Comparison of ENCODE assay signal across 20 mouse cellular contexts in the genomic region with DNA sequence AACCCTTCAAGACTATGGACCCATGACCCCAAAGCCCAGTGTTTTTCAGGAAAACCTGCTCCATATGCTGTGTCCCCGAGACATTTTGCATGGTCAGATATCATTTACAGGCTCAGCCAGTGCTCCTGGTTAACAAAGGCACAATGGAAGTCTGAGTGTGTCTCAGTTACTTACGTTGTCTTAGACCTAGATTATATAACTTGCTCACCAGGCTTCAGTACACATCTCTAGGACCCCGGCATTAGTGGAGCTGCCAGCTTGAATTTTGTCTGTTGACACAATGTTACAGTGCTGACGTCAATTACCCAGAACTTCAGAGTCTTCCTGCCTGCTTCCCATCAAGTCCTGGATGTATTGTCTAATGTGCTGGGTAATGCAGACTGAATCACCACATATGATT. TPM values are rescaled to one million over a fixed set of nuclear protein-coding genes. Genes with fewer than 3 reads are reported as not detected.
"Had no signal": no experiment of that assay in that cellular context is flagged by ENCODE, and none has a peak within 500 bp of the region (broad histone marks: within the 10 kb centered on the region; RNA-seq: fewer than 3 reads in every experiment).

No protein-coding gene starts in this region.

- H3K9ac ChIP-seq: liver, embryonic 14.5 days; lung, embryonic 14.5 days; midbrain, embryonic 12.5 days; neural tube, embryonic 13.5 days; neural tube, embryonic 15.5 days had no signal

- H3K4me2 ChIP-seq: lung, embryonic 14.5 days; midbrain, embryonic 12.5 days; neural tube, embryonic 13.5 days; neural tube, embryonic 15.5 days had no signal

- H3K4me1 ChIP-seq: neural tube, embryonic 13.5 days; neural tube, embryonic 15.5 days had no signal

- H3K27ac ChIP-seq: liver, embryonic 14.5 days; midbrain, embryonic 12.5 days; neural tube, embryonic 13.5 days; neural tube, embryonic 15.5 days had no signal

- H3K9me3 ChIP-seq: midbrain, embryonic 12.5 days; neural tube, embryonic 13.5 days; neural tube, embryonic 15.5 days had no signal

- DNase-seq: lung, adult 18-20 months; lung, embryonic 14.5 days; lung, postnatal 10 days; lung, postnatal 4 days; midbrain, embryonic 14.5 days; right cerebral cortex, adult 18-20 months; right cerebral cortex, postnatal 25 days; right cerebral cortex, postnatal 4 days; spleen, adult 18-20 months; thymus, adult 18-20 months; thymus, postnatal 14 days; thymus, postnatal 36 days had no signal

- H3K27me3 ChIP-seq: neural tube, embryonic 13.5 days; neural tube, embryonic 15.5 days had no signal

- ATAC-seq: midbrain, embryonic 16.5 days had no signal

- H3K36me3 ChIP-seq: midbrain, embryonic 12.5 days; neural tube, embryonic 13.5 days; neural tube, embryonic 15.5 days had no signal

- H3K4me3 ChIP-seq: midbrain, embryonic 12.5 days; myocyte; neural tube, embryonic 13.5 days; neural tube, embryonic 15.5 days had no signal

RNA-seq across cellular contexts. Expression of gene Pax6, which starts 33.1 kb away (rescaled TPM):
- polyA plus RNA-seq: lung, embryonic 14.5 days; lung, embryonic 16.5 days; thymus, postnatal 0 days had no signal
